Mouse (Mus musculus) embryo, embryonic 10.5 days (tissue): ENCODE data around the gene Rhox2b.
"Not testable (repeated sequence)": the region's sequence is repeated elsewhere in the genome, so short reads cannot be mapped to it uniquely, and the experiment has no call there.

ENCODE experiments used
- DNase-seq: peaks from one replicate; pipeline ENCODE4 v3.0.0-alpha.2; 2015; ENCODE audit warnings: low spot score

Gene Rhox2b

GRCm38 (mm10) chrX:37411767-37412166 is at the start of gene Rhox2b:
Gene Rhox2b, plus strand, starts transcription at chrX:37412067.
- DNase-seq: not testable (repeated sequence)

- DNase-seq: not testable (repeated sequence)
Observed at GRCm38 (mm10) chrX:37379728-37380127, 32.1 kb upstream of the Rhox2b start, which contains the start of gene Rhox3a2. Gene Rhox3a2, plus strand, starts transcription at chrX:37380028.

DNA sequence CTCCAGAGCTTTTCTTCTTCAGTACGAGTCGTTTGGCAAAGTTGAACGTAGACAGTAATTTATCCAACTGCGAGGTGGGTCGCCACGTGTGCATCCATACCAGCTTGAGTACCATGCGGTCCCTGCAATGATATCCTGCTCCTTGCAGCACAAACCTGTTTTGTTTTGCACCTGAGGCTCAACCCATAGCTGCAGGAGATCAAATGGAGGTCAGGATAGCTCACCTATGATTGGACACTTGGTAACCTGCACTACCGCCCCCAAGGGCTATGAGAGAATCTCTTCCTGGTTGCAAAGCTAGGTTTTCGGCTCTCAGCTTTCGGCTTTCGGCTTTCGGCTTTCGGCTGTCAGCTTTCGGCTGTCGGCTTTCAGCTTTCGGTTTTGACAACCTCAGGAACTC is 21.3 kb upstream of the Rhox2b start, which contains the start of gene Rhox4a2:
Rhox4a2 (plus strand) TSS at position 301 of the 400 bp plus-strand sequence.
- not testable (repeated sequence) for DNase-seq

GRCm38 (mm10) chrX:37432194-37432593 is 20.3 kb downstream of the Rhox2b start, which contains the start of gene Rhox4b:
Gene Rhox4b, plus strand, starts transcription at chrX:37432494.
- DNase-seq: not testable (repeated sequence)

DNA sequence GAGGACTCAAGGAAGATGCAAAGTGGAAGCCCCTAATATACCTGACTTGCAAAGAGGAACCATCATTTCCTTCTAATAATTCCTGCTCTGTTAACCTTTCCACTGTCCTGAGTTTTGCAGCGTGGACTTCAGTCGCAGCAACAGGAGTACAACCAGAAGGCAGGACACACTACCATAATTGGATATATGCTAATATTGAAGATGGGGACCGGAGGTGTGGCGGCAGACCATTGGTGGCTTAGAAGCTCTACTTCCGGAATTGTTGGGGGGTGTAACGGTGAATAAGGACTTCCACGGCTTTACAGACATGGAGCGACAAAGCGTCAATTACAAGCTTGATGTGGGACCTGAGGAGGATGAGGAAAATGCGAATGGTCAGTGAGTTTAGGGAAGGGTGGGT is 41.5 kb downstream of the Rhox2b start, which contains the start of gene Rhox2c:
Rhox2c (plus strand) TSS at position 301 of the 400 bp plus-strand sequence.
- DNase-seq: not testable (repeated sequence)

DNA sequence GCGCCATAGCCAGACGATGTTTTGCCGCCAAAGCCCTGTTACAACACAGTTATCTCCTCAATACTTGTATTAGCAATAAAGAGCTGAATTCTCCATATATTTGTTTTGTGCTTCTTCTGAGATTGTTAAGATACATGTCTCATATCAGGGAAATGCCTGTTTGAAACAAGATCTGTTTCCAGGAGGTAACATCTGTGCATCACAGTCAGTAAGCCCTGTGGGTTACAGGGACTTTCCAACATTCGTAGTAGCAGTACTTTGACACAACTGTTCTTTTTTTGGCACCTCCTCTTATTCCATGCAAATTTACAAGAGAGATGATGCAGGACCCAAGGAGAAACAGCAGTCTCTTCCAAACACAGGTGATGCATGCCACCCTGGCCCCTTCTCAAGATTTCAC is 46.4 kb downstream of the Rhox2b start, which contains the start of gene Rhox3c:
Rhox3c (plus strand) TSS at position 301 of the 400 bp plus-strand sequence.
- DNase-seq: not testable (repeated sequence)
